Mouse (Mus musculus) C2C12 (cell line): ENCODE results near the gene Il16.

Experiments
- CEBPB ChIP-seq: IDR thresholded peaks from one replicate; pipeline ENCODE4 v1.6.1; 2011; ENCODE audit warnings: low read depth, mild to moderate bottlenecking, control low read depth, moderate library complexity
- CTCF ChIP-seq: IDR thresholded peaks from one replicate; pipeline ENCODE4 v1.5.1; 2011; ENCODE audit not compliant: control insufficient read depth, insufficient read depth, insufficient read length
- FOSL1 ChIP-seq: IDR thresholded peaks from one replicate; pipeline ENCODE4 v1.8.0; 2011; ENCODE audit warnings: mild to moderate bottlenecking, low read length; ENCODE audit not compliant: poor library complexity, insufficient read depth, severe bottlenecking
- MAX ChIP-seq: IDR thresholded peaks from one replicate; pipeline ENCODE4 v1.6.1; 2011; ENCODE audit warnings: mild to moderate bottlenecking, control low read depth
- MYOD1 ChIP-seq: IDR thresholded peaks from one replicate; pipeline ENCODE4 v1.6.1; 2011; ENCODE audit warnings: low read depth; ENCODE audit not compliant: control insufficient read depth, insufficient read length

DNA sequence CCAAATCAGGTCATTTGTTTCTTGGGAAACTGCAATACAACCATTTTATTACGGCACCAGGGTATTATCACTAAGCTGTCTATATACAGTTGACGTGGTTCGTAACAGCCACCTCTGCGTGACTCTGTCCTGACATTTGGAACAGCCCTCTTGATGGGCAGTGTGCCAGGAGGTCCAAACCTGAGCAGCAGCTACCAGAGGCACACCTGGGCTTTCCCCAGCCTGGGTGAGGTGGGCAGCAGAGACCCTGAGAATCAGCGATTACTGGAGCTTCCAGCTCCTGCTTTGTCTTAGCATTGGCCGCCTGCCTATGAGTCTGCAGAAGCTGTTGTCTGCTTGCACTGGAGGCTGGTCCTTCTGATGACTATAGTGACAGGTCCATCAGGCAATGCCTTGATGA lies 101.9 kb downstream of the Il16 start:
- TF ChIP-seq CTCF (no peak), MAX (no peak), CEBPB (no peak), FOSL1 (no peak), MYOD1 (no peak)
